Mouse (Mus musculus) central nervous system, embryonic 18 days (tissue): Measurements from ENCODE around the gene Spred3. TPM values are rescaled to one million over a fixed set of nuclear protein-coding genes. Genes with fewer than 3 reads are reported as not detected.

Experiments
- polyA plus RNA-seq: library from polyadenylated mRNA; depleted of rRNA; stranded (reverse); fragments of >200 nt; gene quantifications from 2 replicates; pipeline ENCODE4 v1.2.3, GENCODE M21; 2012; rRNA removed

Gene Spred3
- 26.7 and 27.6 TPM in 2 replicates for polyA plus RNA-seq

GRCm38 (mm10) chr7:29170066-29170754 is at the start of gene Spred3, which contains the start of gene Ggn:
Gene Spred3 (minus strand): TSS chr7:29170411.
Gene Ggn (plus strand): TSS chr7:29170210.

DNA sequence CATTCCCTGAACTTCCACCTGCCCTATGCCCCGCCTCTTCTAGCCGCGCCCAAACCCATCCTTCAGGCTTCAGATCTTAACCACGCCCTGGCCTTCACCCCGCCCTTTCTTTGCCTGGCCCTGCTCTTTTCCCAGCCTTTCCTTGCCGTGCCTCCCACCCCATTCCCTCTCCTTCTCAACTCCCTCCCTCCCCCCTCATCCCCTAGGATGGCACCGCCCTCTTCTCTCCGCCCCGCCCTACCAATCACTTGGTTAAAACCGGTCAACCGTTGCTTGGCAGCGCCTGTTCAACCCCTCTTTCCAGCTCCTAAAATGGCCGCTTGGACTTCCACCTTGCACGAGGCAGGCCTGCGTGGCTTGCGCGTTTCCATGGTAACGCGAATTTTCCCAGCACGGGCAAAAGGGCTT is 43.5 kb upstream of the Spred3 start, which contains the start of gene Catsperg1:
TSS of gene Catsperg1 (minus strand) at position 361 of the 408 bp plus-strand sequence.

GRCm38 (mm10) chr7:29180077-29180853 is 10.1 kb upstream of the Spred3 start, which contains the start of gene Psmd8:
Gene Psmd8 (minus strand): TSS chr7:29180701.

GRCm38 (mm10) chr7:29155838-29156782 is 14.1 kb downstream of the Spred3 start, which contains the start of gene Fam98c:
Gene Fam98c (minus strand): TSS chr7:29156234.

GRCm38 (mm10) chr7:29134693-29135386 is 35.4 kb downstream of the Spred3 start, which contains the start of gene Rasgrp4:
Gene Rasgrp4 (plus strand): TSS chr7:29134851.

DNA sequence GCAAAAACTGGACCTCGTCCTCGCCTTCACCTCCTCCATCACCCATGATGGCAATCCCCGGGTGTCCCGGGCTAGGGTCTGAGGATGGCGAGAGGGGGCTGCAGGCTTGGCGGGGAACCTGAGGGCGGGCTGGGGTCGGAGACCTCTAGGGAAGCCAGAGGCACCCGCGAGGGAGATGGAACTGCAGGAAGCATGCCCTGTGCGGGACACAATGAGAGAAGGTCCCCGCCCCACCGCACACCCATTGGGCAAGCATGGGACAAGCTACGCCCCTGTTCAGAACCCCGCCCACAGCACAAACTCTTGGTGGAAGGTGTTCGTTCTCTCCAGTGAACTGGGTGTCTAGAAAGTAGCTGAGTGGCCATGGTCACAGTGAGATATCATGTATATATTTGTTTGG is 45.2 kb downstream of the Spred3 start, which contains the start of gene Ryr1:
TSS of gene Ryr1 (minus strand) at position 210 of the 400 bp plus-strand sequence.

Other genes with a start within 250 kb of the Spred3 start
- 120 and 134 TPM in 2 replicates for gene Actn4, start 208.1 kb downstream of the Spred3 start, polyA plus RNA-seq
- 377 and 381 TPM in 2 replicates for gene Eif3k, start 188.5 kb downstream of the Spred3 start, polyA plus RNA-seq
- gene Map4k1, start 188.4 kb downstream of the Spred3 start, polyA plus RNA-seq, result 12.9 and 14.6 TPM in 2 replicates
- gene Ryr1, start 45.2 kb downstream of the Spred3 start, polyA plus RNA-seq, result 12.3 and 12.4 TPM in 2 replicates
- 3.1 and 4.0 TPM in 2 replicates for gene Rasgrp4, start 35.6 kb downstream of the Spred3 start, polyA plus RNA-seq
- gene Fam98c, start 14.2 kb downstream of the Spred3 start, polyA plus RNA-seq, result 27.0 and 27.4 TPM in 2 replicates
- 0.41 and 0.43 TPM in 2 replicates for gene Ggn, start 201 bp downstream of the Spred3 start, polyA plus RNA-seq
- 245 and 257 TPM in 2 replicates for gene Psmd8, start 10.3 kb upstream of the Spred3 start, polyA plus RNA-seq
- gene Catsperg1, start 43.6 kb upstream of the Spred3 start, polyA plus RNA-seq, result 12.7 and 13.0 TPM in 2 replicates
- gene Kcnk6, start 62.1 kb upstream of the Spred3 start, polyA plus RNA-seq, result 0.74 and 0.91 TPM in 2 replicates
- gene Yif1b, start 67.9 kb upstream of the Spred3 start, polyA plus RNA-seq, result 66.8 and 73.6 TPM in 2 replicates
- 0.19 and 1.2 TPM in 2 replicates for gene 2200002D01Rik, start 78.1 kb upstream of the Spred3 start, polyA plus RNA-seq
- gene Spint2, start 111.5 kb upstream of the Spred3 start, polyA plus RNA-seq, result 57.9 and 58.2 TPM in 2 replicates
- 3.5 and 4.5 TPM in 2 replicates for gene Ppp1r14a, start 118.9 kb upstream of the Spred3 start, polyA plus RNA-seq
- 116 and 152 TPM in 2 replicates for gene Dpf1, start 133.5 kb upstream of the Spred3 start, polyA plus RNA-seq